11 mouse cellular contexts compared by ENCODE assay signal in the genomic region with DNA sequence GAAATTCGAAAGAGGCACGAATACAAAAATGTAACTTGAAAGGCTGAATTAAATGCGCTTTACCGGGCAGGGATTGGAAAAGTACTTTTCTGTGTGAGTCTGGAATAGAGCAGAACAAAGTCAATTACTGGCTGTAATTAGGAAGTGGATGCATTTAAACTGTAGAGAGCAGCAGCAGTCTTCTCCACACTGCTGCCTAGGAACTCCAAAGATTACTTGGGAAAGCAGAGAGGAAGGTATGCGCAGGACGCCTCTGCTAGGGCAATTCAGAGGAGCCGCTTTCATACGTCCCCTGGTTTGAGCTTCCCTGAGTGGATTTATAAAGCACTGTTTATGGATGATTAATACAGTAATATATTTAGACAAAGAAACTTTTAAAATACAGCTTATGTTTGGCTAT.
DNase-seq lines count a peak whose midpoint lies in the region; ATAC-seq lines count a peak whose summit lies in the region.
"Had no signal": no experiment of that assay in that cellular context is flagged by ENCODE, and none has a peak within 500 bp of the region (broad histone marks: within the 10 kb centered on the region; RNA-seq: fewer than 3 reads in every experiment).

No protein-coding gene starts in this region.

- no peak overlapping the region for H3K4me3 ChIP-seq in kidney, embryonic 14.5 days (ENCODE audit: low read length)
- no peak overlapping the region for H3K4me3 ChIP-seq in neural tube, embryonic 15.5 days (replicated peaks)
- peak overlapping the region; percentile 10; the same call in 1 of the 2 replicates for H3K4me3 ChIP-seq in embryonic facial prominence, embryonic 15.5 days (replicated peaks)

- intact Hi-C loops in heart, postnatal 25 days (cut with DNase I), result no loop called here

- DNase-seq in kidney, adult 9 months, result peak; percentile 18
- DNase-seq in neural tube, embryonic 10.5 days (ENCODE audit: extremely low spot score, low spot score), result no peak
- DNase-seq in retina, postnatal 1 day, result peak; percentile 37
- DNase-seq in natural killer cell, adult 2 months (ENCODE audit: low spot score in 2 of 2), result no peak
- DNase-seq in heart, postnatal 25 days (ENCODE audit: low spot score), result no peak
- DNase-seq: cerebellum, adult 9-10 months; gastrocnemius, postnatal 10 days; lung, postnatal 4 days had no signal

- WGBS in kidney, embryonic 14.5 days, result 75% methylated on average over 8 of the region's 8 CpGs
- 60% methylated on average over 8 of the region's 8 CpGs for WGBS in neural tube, embryonic 15.5 days
- 39% methylated on average over 8 of the region's 8 CpGs for WGBS in embryonic facial prominence, embryonic 15.5 days

- H3K27me3 ChIP-seq in kidney, embryonic 14.5 days (ENCODE audit: control insufficient read depth, insufficient read depth, low read length), result no peaks in the 10 kb centered on the region
- H3K27me3 ChIP-seq in neural tube, embryonic 15.5 days (replicated peaks), result no peaks in the 10 kb centered on the region
- no peaks in the 10 kb centered on the region for H3K27me3 ChIP-seq in embryonic facial prominence, embryonic 15.5 days

- H3K27ac ChIP-seq in kidney, embryonic 14.5 days (ENCODE audit: low read depth, low read length), result no peak overlapping the region
- no peak overlapping the region for H3K27ac ChIP-seq in neural tube, embryonic 15.5 days (replicated peaks)
- peak overlapping the region; percentile 4; the same call in 1 of the 2 replicates for H3K27ac ChIP-seq in embryonic facial prominence, embryonic 15.5 days (replicated peaks)

- H3K9me3 ChIP-seq in kidney, embryonic 14.5 days (ENCODE audit: control insufficient read depth, low read length), result no peaks in the 10 kb centered on the region
- H3K9me3 ChIP-seq in neural tube, embryonic 15.5 days (replicated peaks), result no peaks in the 10 kb centered on the region
- H3K9me3 ChIP-seq in embryonic facial prominence, embryonic 15.5 days (replicated peaks), result no peaks in the 10 kb centered on the region

- no peak overlapping the region for H3K9ac ChIP-seq in kidney, embryonic 14.5 days (ENCODE audit: low read depth, low read length)
- no peak overlapping the region for H3K9ac ChIP-seq in neural tube, embryonic 15.5 days (replicated peaks)
- H3K9ac ChIP-seq in embryonic facial prominence, embryonic 15.5 days, result no peak overlapping the region

- H3K4me2 ChIP-seq in kidney, embryonic 14.5 days (replicated peaks; ENCODE audit: low read depth, low read length), result no peak overlapping the region
- H3K4me2 ChIP-seq in neural tube, embryonic 15.5 days, result no peak overlapping the region
- peak overlapping the region; percentile 31 for H3K4me2 ChIP-seq in embryonic facial prominence, embryonic 15.5 days (replicated peaks)

- no peak; the same call in 1 of the 2 replicates for ATAC-seq in kidney, embryonic 14.5 days (ENCODE audit: low FRiP score, low TSS enrichment)
- ATAC-seq in neural tube, embryonic 15.5 days (ENCODE audit: low FRiP score), result peak; percentile 63; the same call in 1 of the 2 replicates
- no peak for ATAC-seq in embryonic facial prominence, embryonic 15.5 days (ENCODE audit: insufficient number of reproducible peaks, low FRiP score, low TSS enrichment, low read depth)

- H3K4me1 ChIP-seq in kidney, embryonic 14.5 days (ENCODE audit: control insufficient read depth, insufficient read depth, low read length), result no peaks in the 10 kb centered on the region
- 0 out of 2 replicates have a peak, but pooled peaks cover 2% of the 10 kb centered on the region for H3K4me1 ChIP-seq in neural tube, embryonic 15.5 days
- peaks cover 4% of the 10 kb centered on the region; the same call in 1 of the 2 replicates for H3K4me1 ChIP-seq in embryonic facial prominence, embryonic 15.5 days

- H3K36me3 ChIP-seq in kidney, embryonic 14.5 days (ENCODE audit: control insufficient read depth, insufficient read depth, low read length), result no peaks in the 10 kb centered on the region
- H3K36me3 ChIP-seq in neural tube, embryonic 15.5 days, result no peaks in the 10 kb centered on the region
- H3K36me3 ChIP-seq in embryonic facial prominence, embryonic 15.5 days, result no peaks in the 10 kb centered on the region

Comparison
In these comparisons a context has a peak if more than half of its experiments do, and no peak if none do; other contexts are left out.
1. DNase-seq: peak in kidney, adult 9 months (single experiment) and retina, postnatal 1 day (single experiment); none in neural tube, embryonic 10.5 days (single experiment), natural killer cell, adult 2 months (0 of 2) and heart, postnatal 25 days (single experiment).